Mouse (Mus musculus) C2C12 (cell line): Measurements from ENCODE around the gene Dmrta2. TPM values are rescaled to one million over a fixed set of nuclear protein-coding genes. Genes with fewer than 3 reads are reported as not detected.

Source experiments
- H3K27me3 ChIP-seq: one replicate; pipeline ENCODE4 v1.6.1; 2011; ENCODE audit not compliant: control insufficient read depth, insufficient read depth, insufficient read length
- H3K36me3 ChIP-seq: one replicate; pipeline ENCODE4 v1.6.1; 2011; ENCODE audit not compliant: control insufficient read depth, insufficient read depth
- H3K4me3 ChIP-seq: one replicate; pipeline ENCODE4 v1.5.1; 2011; ENCODE audit warnings: mild to moderate bottlenecking, control low read depth; ENCODE audit not compliant: poor library complexity, insufficient read depth, severe bottlenecking
- H3K79me2 ChIP-seq: one replicate; pipeline ENCODE4 v1.6.1; 2011; ENCODE audit not compliant: control insufficient read depth, insufficient read depth
- H3K79me3 ChIP-seq: one replicate; pipeline ENCODE4 v1.6.1; 2011; ENCODE audit warnings: low read depth, control low read depth
- H3ac ChIP-seq: one replicate; pipeline ENCODE3; 2011; ENCODE audit warnings: low read depth; ENCODE audit not compliant: control insufficient read depth, insufficient read length
- CEBPB ChIP-seq: IDR thresholded peaks from one replicate; pipeline ENCODE4 v1.6.1; 2011; ENCODE audit warnings: low read depth, mild to moderate bottlenecking, control low read depth, moderate library complexity
- CTCF ChIP-seq: IDR thresholded peaks from one replicate; pipeline ENCODE4 v1.5.1; 2011; ENCODE audit not compliant: control insufficient read depth, insufficient read depth, insufficient read length
- FOSL1 ChIP-seq: IDR thresholded peaks from one replicate; pipeline ENCODE4 v1.8.0; 2011; ENCODE audit warnings: mild to moderate bottlenecking, low read length; ENCODE audit not compliant: poor library complexity, insufficient read depth, severe bottlenecking
- MAX ChIP-seq: IDR thresholded peaks from one replicate; pipeline ENCODE4 v1.6.1; 2011; ENCODE audit warnings: mild to moderate bottlenecking, control low read depth
- MYOD1 ChIP-seq: IDR thresholded peaks from one replicate; pipeline ENCODE4 v1.6.1; 2011; ENCODE audit warnings: low read depth; ENCODE audit not compliant: control insufficient read depth, insufficient read length
- MYOG ChIP-seq: IDR thresholded peaks from one replicate; pipeline ENCODE4 v1.6.1; 2011; ENCODE audit not compliant: control insufficient read depth, insufficient read length; ENCODE audit errors: extremely low read depth
- USF1 ChIP-seq: IDR thresholded peaks from one replicate; pipeline ENCODE4 v1.6.1; 2011; ENCODE audit warnings: low read depth, mild to moderate bottlenecking, control low read depth, moderate library complexity
- polyA plus RNA-seq: library from polyadenylated mRNA; unstranded; fragments of >200 nt; fragmentation: generic; extraction: Trizol; gene quantifications from one replicate; pipeline ENCODE4 v1.2.1, GENCODE M21; 2012; ENCODE audit warnings: missing spikeins

Dmrta2 gene
- polyA plus RNA-seq, 1 experiment, result 6.7 TPM

DNA sequence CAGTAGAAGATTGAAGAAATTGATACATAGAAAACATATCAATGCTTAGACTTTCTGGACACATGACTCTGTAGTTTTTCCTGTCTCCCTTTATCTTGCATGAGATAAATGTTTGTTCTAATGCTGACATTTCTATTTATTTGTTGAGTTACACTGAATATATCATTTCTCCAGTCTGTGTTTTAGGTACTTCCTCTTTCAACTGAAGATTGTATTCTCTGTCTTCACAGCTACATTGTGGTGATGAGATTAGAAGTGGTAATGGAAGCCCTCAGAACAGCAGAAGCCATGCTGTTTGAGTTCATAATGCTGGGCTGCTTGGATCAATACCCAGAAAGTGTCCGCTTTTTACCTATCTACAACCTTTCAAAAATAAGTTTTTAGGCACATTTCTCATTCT is 32.3 kb upstream of the Dmrta2 start:
- no peak for TF ChIP-seq FOSL1
- TF ChIP-seq CEBPB, result no peak
- no peak for TF ChIP-seq MAX
- no peak for TF ChIP-seq MYOD1
- no peaks in the 10 kb centered on the region for H3K79me2 ChIP-seq
- no peak overlapping the region for H3K4me3 ChIP-seq
- no peaks in the 10 kb centered on the region for H3K27me3 ChIP-seq
- peaks cover 19% of the 10 kb centered on the region for H3K36me3 ChIP-seq
- H3K79me3 ChIP-seq, result no peaks in the 10 kb centered on the region
- no peak overlapping the region for H3ac ChIP-seq

DNA sequence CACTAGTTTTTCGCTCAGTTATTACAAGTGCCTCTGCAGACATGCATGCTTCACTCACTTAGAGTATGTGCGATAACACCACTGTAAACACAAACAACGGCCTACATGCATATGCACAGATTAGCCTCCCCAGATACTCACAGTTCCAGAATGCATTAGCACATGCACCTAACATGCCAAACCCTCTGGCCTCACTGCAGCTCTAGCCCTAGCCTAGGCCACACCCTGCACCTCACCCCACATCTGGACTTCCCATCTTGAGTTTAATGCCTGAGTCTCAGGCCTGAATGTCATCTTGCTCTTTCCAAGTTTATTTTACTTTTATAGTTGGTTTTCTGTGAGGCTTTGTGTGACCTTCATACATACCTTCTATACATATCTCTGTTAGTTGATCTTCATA is 28.5 kb upstream of the Dmrta2 start:
- H3K79me2 ChIP-seq, result no peaks in the 10 kb centered on the region
- H3ac ChIP-seq, result no peak overlapping the region
- H3K27me3 ChIP-seq, result no peaks in the 10 kb centered on the region
- H3K4me3 ChIP-seq, result no peak overlapping the region
- no peaks in the 10 kb centered on the region for H3K79me3 ChIP-seq
- peaks cover 13% of the 10 kb centered on the region for H3K36me3 ChIP-seq
- TF ChIP-seq MYOG (no peak), USF1 (no peak), CTCF (no peak), MYOD1 (no peak), FOSL1 (no peak), CEBPB (no peak), MAX (no peak)

DNA sequence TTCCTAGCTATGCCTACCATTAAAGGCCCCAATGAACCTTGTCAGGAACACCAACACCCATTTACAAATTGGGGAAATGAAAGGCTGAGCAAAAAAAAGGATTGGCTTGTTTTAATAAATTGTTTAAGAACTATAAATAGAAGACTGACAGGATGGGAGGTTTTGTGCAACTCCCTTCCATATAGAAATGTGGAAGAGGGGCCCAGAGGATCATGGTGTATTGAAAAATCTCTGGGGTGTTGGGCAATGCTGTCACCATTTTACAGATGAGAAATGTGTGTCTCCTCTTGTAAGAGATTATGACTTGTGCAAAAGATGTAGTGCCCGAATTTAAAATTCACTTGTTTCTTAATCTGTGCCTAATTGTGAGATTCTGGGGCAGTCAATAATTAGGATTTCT is 24.3 kb upstream of the Dmrta2 start:
- Histone ChIP-seq H3K79me2 (no peaks in the 10 kb centered on the region), H3ac (no peak overlapping the region), H3K36me3 (peaks cover 5% of the 10 kb centered on the region), H3K4me3 (no peak overlapping the region), H3K27me3 (no peaks in the 10 kb centered on the region), H3K79me3 (no peaks in the 10 kb centered on the region)
- TF ChIP-seq FOSL1, result no peak
- TF ChIP-seq MYOD1, result no peak
- no peak for TF ChIP-seq CEBPB
- TF ChIP-seq MYOG, result no peak

DNA sequence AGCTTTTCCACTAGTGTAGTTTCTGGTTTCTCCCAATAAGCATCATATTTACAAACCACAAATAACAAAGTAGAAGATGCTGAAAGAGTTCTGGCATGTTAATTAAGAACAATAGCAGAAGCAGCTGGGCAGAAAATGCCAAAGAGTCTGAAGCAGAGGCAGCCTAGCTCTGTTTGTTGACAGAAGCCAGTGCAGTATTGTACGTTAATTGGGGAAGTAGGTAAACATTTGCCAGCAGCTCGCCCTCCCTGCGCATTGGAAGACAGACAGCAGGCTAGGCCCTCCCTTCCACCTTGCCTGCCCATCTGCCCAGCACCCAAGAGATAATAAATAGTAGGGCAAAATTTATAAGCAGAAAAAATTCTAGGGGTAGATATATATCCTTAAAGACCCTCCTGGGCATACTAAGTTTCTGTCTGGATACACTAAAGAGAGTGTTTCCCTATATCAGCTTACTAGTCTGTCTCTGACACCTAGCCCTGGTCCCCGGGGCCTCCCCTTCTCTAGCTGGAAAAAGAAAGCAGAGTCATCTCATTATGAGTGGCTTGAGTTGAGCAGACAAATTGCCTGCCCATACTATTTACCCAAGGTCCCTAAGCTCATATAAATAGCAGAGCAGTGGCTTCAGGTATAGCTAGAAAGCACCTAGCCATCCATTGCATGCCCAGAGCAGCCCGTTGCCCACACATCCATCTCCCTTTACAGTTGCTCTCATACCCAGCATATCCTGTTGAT is 17.5 kb upstream of the Dmrta2 start:
- no peak overlapping the region for H3K4me3 ChIP-seq
- H3K27me3 ChIP-seq, result no peaks in the 10 kb centered on the region
- no peaks in the 10 kb centered on the region for H3K79me2 ChIP-seq
- no peaks in the 10 kb centered on the region for H3K79me3 ChIP-seq
- TF ChIP-seq CTCF, result no peak
- TF ChIP-seq MAX, result no peak
- TF ChIP-seq CEBPB, result no peak
- TF ChIP-seq FOSL1, result no peak
- TF ChIP-seq MYOD1, result no peak
- no peak for TF ChIP-seq MYOG
- H3ac ChIP-seq, result no peak overlapping the region
- peaks cover 5% of the 10 kb centered on the region for H3K36me3 ChIP-seq

DNA sequence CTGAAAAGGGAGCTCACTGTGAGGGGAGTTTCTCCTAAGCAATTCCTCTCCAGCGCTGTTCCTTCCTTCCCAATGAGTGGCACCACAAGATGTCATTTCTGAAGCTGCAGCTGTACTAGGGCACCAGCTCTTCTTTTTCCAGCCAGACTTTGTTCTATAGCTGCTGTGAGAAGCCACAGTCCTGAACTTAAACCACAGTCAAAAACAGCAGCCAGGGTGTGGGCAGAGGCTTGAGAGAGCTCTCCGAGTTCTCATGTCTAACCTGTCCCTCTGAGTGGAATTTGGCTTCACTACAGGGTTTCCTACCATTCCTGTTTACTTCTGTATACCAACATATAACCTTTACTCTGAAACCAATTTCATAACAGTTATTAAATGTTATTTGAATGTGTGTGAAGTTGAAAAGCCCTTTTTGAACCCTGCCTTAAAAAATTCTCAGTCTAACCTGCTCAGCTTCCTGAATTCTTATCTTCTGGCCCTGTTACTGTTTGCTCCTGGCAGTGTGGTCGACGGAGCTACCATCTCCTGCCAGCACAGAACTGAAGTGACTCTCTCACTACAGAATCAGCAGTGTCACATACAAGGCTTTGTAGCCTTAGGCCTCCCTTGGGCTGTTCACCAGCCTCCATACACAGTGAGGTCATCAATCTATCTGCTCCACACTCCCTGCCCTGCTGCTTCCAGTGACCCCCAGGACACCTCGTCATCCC is 14.1 kb upstream of the Dmrta2 start:
- H3K27me3 ChIP-seq, result no peaks in the 10 kb centered on the region
- no peak overlapping the region for H3K4me3 ChIP-seq
- no peaks in the 10 kb centered on the region for H3K79me3 ChIP-seq
- H3K36me3 ChIP-seq, result peaks cover 10% of the 10 kb centered on the region
- TF ChIP-seq MAX (no peak), MYOD1 (no peak), CTCF (no peak), USF1 (no peak), CEBPB (no peak), MYOG (no peak), FOSL1 (no peak)
- H3K79me2 ChIP-seq, result no peaks in the 10 kb centered on the region
- no peak overlapping the region for H3ac ChIP-seq

DNA sequence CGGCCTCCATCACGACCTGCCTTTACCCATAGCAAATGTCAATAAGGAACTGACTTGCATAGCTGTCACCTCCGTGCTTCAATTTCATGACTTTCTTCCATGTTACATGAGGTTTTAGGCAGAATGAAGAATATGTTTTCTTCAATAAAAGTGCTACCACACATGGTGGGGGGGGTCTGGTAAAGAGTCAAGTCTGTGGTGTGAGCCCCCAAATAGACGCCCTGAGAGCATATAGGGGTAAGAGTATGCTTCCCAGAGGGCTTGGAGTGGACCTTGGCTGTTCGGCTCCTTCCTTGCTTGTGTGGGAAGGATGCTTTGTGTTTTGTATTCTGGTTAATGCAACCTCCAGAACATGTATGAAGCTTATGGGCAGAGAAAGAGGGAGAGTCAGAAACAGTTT is 8.3 kb upstream of the Dmrta2 start:
- no peaks in the 10 kb centered on the region for H3K79me2 ChIP-seq
- TF ChIP-seq USF1, result no peak
- TF ChIP-seq MYOD1, result no peak
- no peak for TF ChIP-seq MAX
- no peak for TF ChIP-seq CEBPB
- TF ChIP-seq FOSL1, result no peak
- TF ChIP-seq CTCF, result no peak
- TF ChIP-seq MYOG, result no peak
- no peaks in the 10 kb centered on the region for H3K79me3 ChIP-seq
- H3ac ChIP-seq, result no peak overlapping the region
- H3K27me3 ChIP-seq, result no peaks in the 10 kb centered on the region
- no peak overlapping the region for H3K4me3 ChIP-seq
- peaks cover 5% of the 10 kb centered on the region for H3K36me3 ChIP-seq
